Mouse (Mus musculus) E14TG2a.4 (cell line): Measurements from ENCODE around the gene Abcg1.

ENCODE experiments used
- H3K27me3 ChIP-seq: 2 replicates; pipeline ENCODE4 v1.6.1; 2014; ENCODE audit warnings: low read length, control low read depth; ENCODE audit not compliant: insufficient read depth
- H3K36me3 ChIP-seq: 2 replicates; pipeline ENCODE4 v1.6.1; 2014; ENCODE audit warnings: low read length, control low read depth; ENCODE audit not compliant: insufficient read depth
- H3K4me1 ChIP-seq: replicated peaks from 2 replicates; pipeline ENCODE4 v1.6.1; 2014; ENCODE audit warnings: low read depth, low read length, control low read depth
- H3K4me3 ChIP-seq: replicated peaks from 2 replicates; pipeline ENCODE4 v1.5.1; 2014; ENCODE audit warnings: mild to moderate bottlenecking, low read length
- H3K9me3 ChIP-seq: 2 replicates; pipeline ENCODE4 v1.6.1; 2014; ENCODE audit warnings: low read length, control low read depth
- CTCF ChIP-seq: conservative IDR thresholded peaks from 2 replicates; pipeline ENCODE4 v1.5.1; 2014; ENCODE audit warnings: low read length
- NANOG ChIP-seq: IDR thresholded peaks from 2 replicates; pipeline ENCODE4 v1.6.1; 2014; ENCODE audit warnings: borderline replicate concordance, low read length, mixed read lengths
- POU5F1 ChIP-seq: IDR thresholded peaks from 2 replicates; pipeline ENCODE4 v1.6.1; 2014; ENCODE audit warnings: low read length, borderline replicate concordance

Gene Abcg1

GRCm38 (mm10) chr17:31071421-31072301 lies 14.2 kb downstream of the Abcg1 start:
- Histone ChIP-seq H3K9me3 (no peaks in the 10 kb centered on the region), H3K4me3 (no peak overlapping the region), H3K27me3 (peaks cover 13% of the 10 kb centered on the region), H3K4me1 (peaks cover 33% of the 10 kb centered on the region), H3K36me3 (peaks cover 6% of the 10 kb centered on the region; the same call in 1 of the 2 replicates)
- TF ChIP-seq CTCF, result no peak
- TF ChIP-seq POU5F1, result no peak
- TF ChIP-seq NANOG, result no peak

GRCm38 (mm10) chr17:31072872-31073271 lies 15.4 kb downstream of the Abcg1 start:
- Histone ChIP-seq H3K9me3 (no peaks in the 10 kb centered on the region), H3K27me3 (peaks cover 13% of the 10 kb centered on the region), H3K36me3 (peaks cover 3% of the 10 kb centered on the region; the same call in 1 of the 2 replicates), H3K4me3 (peak overlapping the region; percentile 41; the same call in 1 of the 2 replicates), H3K4me1 (peaks cover 42% of the 10 kb centered on the region)
- TF ChIP-seq NANOG (no peak), CTCF (no peak), POU5F1 (no peak)

GRCm38 (mm10) chr17:31073273-31074052 lies 16.0 kb downstream of the Abcg1 start:
- no peak for TF ChIP-seq CTCF
- TF ChIP-seq NANOG, result no peak
- TF ChIP-seq POU5F1, result no peak
- Histone ChIP-seq H3K27me3 (peaks cover 13% of the 10 kb centered on the region), H3K9me3 (no peaks in the 10 kb centered on the region), H3K36me3 (peaks cover 3% of the 10 kb centered on the region; the same call in 1 of the 2 replicates), H3K4me1 (peaks cover 45% of the 10 kb centered on the region), H3K4me3 (peak overlapping the region; percentile 41)

GRCm38 (mm10) chr17:31074053-31074590 lies 16.6 kb downstream of the Abcg1 start:
- no peaks in the 10 kb centered on the region for H3K9me3 ChIP-seq
- H3K27me3 ChIP-seq, result peaks cover 13% of the 10 kb centered on the region
- H3K4me3 ChIP-seq, result 0 out of 2 replicates have a peak overlapping the region, but pooled peaks have one; percentile 41
- peaks cover 3% of the 10 kb centered on the region; the same call in 1 of the 2 replicates for H3K36me3 ChIP-seq
- H3K4me1 ChIP-seq, result peaks cover 52% of the 10 kb centered on the region
- no peak for TF ChIP-seq CTCF
- no peak for TF ChIP-seq POU5F1
- TF ChIP-seq NANOG, result no peak

DNA sequence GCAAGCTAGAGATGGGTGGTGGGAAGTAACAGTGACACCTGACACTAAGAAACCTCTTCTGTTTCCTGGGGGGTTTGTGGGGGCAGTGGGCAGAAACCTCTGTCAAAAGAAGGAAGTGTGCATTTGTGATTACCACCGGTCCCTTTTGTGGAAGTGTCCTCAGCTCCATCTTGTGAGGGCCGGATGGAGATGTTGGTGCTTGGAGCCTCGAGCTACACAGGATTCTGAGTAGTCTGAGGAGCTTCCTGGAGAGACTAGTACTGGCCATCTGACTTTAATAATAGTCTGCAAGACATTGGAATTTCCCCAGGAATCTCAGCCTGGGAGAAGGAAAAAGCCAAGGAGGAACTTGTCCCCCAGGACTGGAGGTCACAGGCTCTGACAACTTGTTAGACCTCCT lies 17.2 kb downstream of the Abcg1 start:
- Histone ChIP-seq H3K9me3 (no peaks in the 10 kb centered on the region), H3K4me1 (peaks cover 57% of the 10 kb centered on the region), H3K4me3 (no peak overlapping the region), H3K27me3 (peaks cover 13% of the 10 kb centered on the region), H3K36me3 (peaks cover 3% of the 10 kb centered on the region; the same call in 1 of the 2 replicates)
- TF ChIP-seq CTCF (no peak), NANOG (no peak), POU5F1 (no peak)

DNA sequence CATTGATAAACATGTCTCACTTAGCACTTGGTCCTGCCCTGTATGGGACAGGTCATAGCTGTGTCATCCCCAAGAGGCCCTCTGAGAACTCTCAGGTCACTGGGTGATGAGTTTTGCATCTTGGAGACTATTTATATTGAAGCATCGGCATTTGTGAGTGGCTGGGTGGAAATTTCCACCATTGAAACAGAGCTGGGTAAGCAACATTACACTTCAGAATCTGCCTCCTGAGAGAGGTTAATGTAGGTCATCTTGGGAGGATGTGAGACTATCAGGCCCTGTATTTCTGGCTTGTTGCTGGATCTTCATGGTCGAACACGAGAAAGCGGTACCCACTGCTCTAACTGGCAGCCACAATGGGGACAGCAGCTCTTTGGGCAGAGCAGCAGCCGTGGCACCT lies 18.0 kb downstream of the Abcg1 start:
- Histone ChIP-seq H3K4me3 (no peak overlapping the region), H3K27me3 (peaks cover 13% of the 10 kb centered on the region), H3K4me1 (peaks cover 65% of the 10 kb centered on the region), H3K36me3 (peaks cover 3% of the 10 kb centered on the region; the same call in 1 of the 2 replicates), H3K9me3 (no peaks in the 10 kb centered on the region)
- TF ChIP-seq CTCF (no peak), POU5F1 (no peak), NANOG (no peak)

GRCm38 (mm10) chr17:31077561-31077960 lies 20.1 kb downstream of the Abcg1 start:
- TF ChIP-seq CTCF (no peak), POU5F1 (no peak), NANOG (no peak)
- peaks cover 61% of the 10 kb centered on the region for H3K4me1 ChIP-seq
- H3K9me3 ChIP-seq, result no peaks in the 10 kb centered on the region
- H3K4me3 ChIP-seq, result no peak overlapping the region
- peaks cover 13% of the 10 kb centered on the region for H3K27me3 ChIP-seq
- H3K36me3 ChIP-seq, result peaks cover 3% of the 10 kb centered on the region; the same call in 1 of the 2 replicates

GRCm38 (mm10) chr17:31078581-31078980 lies 21.1 kb downstream of the Abcg1 start:
- Histone ChIP-seq H3K4me1 (peaks cover 52% of the 10 kb centered on the region), H3K36me3 (peaks cover 3% of the 10 kb centered on the region; the same call in 1 of the 2 replicates), H3K9me3 (no peaks in the 10 kb centered on the region), H3K27me3 (peaks cover 13% of the 10 kb centered on the region), H3K4me3 (peak overlapping the region; percentile 23; the same call in 1 of the 2 replicates)
- no peak for TF ChIP-seq CTCF
